Mouse (Mus musculus): ENCODE measurements around the gene Spg21.
A peak's percentile ranks its signal among the peaks of the same experiment; 100 is the strongest.

The Spg21 gene

DNA sequence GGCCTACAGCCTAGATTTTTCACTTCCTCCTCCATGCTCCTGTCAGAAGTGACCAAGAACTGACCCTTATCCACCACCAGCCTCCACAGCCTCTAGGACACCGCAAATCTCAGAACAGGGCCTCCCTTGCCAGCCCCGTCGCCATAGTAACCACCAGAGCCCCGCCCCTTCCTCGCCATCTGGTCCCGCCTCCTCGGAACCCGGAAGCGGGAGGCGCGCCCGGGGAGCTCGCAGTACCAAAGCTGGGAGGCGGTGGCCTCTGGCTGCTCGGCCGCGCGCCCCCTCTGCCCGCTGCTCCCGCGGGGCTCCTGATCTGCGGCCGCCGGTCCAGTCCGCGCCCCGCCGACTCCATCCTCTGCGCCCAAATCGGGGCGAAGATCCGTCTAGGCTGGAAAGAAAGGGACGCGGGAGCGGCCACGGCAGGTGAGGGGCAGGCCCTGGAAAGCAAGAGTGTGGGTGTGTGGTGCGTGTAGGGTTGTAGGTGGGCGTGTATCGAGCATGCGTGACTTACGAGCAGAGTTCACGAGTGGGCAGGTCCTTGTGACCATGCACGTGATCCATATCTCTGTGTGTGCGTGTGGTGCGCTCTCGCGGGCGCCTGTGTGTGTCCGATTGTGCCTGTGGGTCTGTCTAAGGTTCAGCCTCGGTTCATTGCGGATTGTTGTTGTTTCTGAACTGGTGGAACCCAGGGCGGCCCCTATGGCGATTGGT is at the start of gene Spg21:
Gene Spg21 (plus strand): TSS at position 216 of the 711 bp plus-strand sequence.
- peak; percentile 83 for DNase-seq (ENCODE audit: low read depth)

DNA sequence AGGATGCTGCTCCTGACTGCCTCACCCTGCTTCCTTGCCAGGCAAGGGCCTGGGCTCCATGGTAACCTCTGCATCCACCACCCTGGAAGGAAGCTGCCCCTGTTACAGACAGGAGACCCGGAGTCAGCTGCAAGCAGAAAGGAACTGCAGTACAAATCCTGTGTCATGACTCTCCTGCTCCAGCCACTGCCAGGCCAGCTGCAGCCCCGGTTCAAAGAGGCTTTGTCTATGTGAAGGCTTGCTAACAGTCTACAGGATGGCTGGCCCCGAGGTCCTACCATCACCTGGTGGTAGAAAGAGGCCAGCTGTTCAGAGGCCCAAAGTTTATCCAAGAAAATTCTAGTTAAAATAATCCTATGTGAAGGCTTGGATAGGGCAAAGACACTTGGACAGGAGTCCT is 49.4 kb upstream of the Spg21 start:
- DNase-seq (ENCODE audit: low read depth): no peak

DNA sequence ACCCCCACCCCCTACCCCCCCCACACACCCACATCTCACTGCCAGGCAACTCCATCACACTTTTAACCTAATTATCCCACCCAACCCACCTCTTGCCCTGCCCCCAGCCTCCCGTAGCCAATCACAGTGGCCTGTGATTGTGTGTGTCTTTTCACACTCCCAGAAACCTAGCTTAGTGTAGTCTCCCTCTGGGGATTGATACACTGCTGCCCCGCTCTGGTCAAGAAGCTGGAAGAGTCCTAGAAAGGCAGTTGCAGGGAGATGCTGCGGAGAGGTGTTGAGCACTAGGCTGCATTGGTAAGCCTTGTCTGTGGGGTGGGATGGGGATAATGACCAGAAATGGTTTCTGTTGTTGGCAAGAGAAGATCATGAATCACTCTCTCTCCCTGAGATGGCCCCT is 43.0 kb upstream of the Spg21 start:
- no peak for DNase-seq (ENCODE audit: low read depth)

DNA sequence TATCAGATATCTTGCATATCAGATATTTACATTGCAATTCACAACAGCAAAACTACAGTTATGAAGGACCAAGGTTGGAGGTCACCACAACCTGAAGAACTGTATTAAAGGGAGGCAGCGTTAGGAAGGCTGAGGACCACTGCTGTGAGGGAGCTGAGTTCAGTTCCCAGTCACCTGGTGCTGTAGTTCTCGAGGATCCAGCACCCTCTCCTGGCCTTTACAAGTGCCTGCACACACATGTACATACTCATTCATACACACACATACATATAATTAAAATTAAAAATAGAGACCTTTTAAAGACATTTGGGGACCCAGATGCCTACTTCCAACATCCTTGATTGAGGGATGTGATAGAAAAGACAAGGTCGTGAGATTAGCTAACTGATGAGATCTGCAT is 41.1 kb upstream of the Spg21 start:
- no peak for DNase-seq (ENCODE audit: low read depth)

DNA sequence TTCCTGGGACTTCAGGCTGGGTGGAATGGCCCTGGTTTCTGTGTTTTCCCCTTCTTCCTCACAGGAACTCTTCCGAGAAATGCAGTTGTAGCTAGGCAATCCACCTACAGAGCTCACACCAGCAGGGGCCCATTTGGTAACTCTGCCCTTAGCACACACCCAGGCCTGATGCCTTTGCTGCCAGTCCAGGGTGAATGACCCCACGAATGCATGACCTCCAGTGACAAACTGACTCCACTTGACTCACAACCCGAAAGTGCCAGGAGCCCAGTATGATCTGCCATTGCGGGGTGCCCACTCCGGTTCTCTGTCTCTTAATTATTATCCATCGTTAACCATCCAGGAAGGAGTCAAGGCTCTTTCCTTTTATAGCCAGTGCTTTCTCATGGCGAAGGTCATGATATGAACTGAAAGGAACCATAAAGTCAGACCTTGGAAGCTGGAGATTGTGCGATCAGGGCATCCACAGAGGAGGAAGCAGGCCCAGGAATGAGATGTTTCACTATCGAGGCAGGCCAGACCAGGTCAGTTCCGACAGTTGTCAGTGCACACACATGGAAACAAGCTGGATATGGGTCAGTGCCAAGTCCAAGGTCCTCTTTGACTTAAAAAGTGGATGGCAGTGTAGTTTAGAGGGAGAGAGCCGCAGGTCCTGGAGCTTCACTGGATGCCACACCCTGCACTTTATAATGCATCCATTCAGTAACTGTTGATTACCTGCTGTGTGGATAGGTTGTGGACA is 37.8 kb upstream of the Spg21 start, which contains the start of gene Slc51b:
Gene Slc51b (minus strand): TSS at position 196 of the 742 bp plus-strand sequence.
- no peak for DNase-seq (ENCODE audit: low read depth)

DNA sequence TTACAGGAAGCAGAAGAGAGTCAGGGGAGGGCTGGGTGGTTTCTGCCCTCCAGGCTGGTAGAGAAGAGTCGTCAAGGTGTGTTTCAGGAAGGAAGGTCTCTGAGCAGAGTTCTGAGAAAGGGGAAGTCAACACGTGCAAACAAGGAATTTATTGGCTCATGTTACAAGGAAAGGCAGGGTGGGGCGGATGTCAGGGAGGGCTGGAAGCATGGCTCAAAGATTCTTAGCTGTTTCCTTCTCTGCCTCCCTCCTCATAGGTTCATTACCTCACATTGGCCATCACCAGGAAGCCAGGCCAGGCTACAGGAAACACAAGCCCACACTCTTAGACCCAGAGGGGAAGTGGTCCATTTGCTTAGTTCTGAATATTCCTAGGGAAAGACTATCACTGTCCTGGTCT is 36.4 kb upstream of the Spg21 start:
- no peak for DNase-seq (ENCODE audit: low read depth)

DNA sequence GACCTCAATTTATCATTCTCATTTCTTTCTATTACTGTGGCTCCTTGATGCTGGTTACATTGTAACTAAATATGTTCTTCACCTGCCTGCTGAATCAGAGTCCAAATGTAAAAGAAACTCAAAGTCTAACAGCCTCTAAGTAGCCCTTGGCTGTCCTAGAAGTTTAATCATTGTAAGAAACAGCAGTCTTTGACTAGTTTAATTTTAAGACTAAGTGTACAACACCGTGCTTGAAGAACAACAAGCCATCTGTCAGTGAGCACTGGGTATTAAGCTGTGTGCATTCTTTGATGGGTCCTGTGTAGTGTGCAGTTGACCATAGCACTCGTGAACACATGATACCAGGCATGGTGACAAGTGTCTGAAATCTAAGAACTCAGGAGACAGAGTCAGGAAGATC is 33.2 kb upstream of the Spg21 start:
- DNase-seq (ENCODE audit: low read depth): no peak

DNA sequence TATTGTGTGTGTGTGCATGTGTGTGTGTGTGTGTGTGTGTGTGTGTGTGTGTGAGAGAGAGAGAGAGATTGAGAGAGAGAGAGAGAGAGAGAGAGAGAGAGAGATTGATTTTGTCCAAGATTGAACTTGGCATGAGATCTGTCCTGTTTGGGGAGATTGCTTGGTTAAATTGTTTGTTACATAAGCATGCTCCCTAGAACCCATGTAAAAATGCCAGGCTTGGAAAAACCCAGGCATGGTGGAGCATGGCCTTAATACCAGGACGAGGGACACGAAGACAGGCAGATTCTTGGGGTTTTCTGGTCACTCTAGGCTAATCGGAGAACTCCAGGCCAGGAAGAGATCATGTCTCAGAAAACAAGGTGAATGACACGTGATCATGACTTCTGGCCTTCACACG is 32.7 kb upstream of the Spg21 start:
- no peak for DNase-seq (ENCODE audit: low read depth)

DNA sequence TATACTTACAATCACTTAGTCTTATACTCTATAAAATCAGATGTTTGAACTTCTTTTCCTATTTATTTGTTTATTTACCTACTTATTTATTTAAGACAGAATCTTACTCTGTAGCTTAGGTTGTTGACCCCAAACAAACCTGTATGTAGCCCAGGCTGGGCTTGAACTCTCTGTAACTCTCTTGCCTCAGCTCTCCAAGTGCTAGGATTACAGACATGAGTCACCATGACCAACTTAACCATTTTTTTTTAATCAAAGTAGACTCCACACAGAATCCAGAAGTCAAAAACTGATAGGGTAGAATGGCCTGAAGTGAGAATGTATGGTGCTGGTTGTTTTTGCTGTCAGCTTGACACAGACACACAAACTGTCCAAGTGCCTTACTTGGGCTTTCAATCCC is 30.3 kb upstream of the Spg21 start:
- no peak for DNase-seq (ENCODE audit: low read depth)

DNA sequence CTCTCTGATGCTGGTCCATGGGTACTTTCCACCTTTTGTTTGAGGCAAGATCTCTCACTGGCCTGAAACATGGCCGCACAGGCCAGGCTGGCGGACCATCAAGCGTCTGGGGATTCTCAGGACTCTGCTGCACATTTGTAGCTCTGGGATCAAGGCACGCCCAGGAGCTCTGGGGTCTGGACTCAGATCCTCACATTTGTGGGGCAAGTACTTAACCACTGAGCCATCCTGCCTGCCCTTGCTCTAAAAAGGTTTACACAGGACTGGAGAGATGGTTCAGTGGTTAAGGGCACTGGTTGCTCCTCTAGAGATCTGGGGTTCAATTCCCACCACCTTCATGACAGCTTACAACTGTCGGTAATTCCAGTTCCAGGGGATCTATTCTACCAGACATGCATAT is 29.8 kb upstream of the Spg21 start:
- DNase-seq (ENCODE audit: low read depth): no peak

DNA sequence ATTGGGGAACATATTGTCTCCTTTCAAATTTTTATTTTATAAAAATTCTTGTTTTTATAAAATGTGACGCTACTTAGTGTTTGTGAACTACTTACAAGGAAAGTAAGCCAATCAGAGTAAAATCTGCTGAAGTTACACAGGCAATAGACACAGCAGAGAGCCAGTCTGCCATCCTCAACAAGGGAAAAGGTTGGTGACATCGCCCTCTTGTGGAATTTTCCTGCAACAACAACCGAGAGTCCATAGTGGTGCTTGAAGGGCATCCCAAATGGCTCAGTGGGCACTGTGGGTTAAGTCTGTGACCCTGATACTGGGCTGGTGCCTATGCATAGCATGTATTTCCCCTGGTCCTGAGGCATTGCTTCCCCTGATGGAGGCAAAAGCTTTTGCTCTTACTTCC is 28.5 kb upstream of the Spg21 start:
- DNase-seq (ENCODE audit: low read depth): peak; percentile 72

DNA sequence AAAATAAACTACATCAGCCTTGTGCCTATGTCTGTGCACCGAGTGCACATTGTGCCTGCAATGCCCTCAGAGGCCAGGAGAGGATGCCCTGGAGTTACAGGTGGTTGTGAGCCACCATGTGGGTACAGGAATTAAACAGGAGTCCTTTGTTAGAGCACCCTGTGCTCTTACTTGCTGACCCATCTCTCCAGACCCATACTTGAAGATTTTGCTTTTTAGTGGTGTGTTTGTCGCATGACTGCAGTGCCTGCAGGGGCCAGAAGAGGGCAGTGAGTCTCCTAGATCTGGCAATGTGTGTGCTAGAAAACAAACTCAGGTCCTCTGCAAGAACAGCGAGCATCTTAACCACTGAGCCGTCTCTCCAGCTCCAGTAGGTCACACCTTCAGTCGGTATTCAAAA is 26.6 kb upstream of the Spg21 start:
- peak; percentile 56 for DNase-seq (ENCODE audit: low read depth)

DNA sequence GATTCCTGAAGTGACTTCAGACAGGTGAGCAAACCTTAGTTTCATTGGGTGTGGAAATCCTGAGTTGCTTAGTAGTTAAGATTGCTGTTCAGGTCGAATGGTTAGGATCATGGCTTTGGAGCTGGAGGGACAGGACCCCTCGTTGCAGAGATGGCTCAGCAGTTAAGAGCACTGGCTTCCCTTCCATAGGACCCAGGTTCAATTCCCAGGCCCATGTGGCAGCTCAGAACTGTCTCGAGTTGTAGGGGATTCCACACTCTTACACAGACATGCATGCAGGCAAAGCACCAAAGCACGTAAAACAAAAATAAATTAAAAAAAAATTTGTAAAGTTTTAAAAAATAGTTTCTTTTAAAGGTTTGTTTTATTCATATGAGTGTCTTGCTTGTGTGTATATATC is 25.5 kb upstream of the Spg21 start:
- DNase-seq (ENCODE audit: low read depth): no peak

DNA sequence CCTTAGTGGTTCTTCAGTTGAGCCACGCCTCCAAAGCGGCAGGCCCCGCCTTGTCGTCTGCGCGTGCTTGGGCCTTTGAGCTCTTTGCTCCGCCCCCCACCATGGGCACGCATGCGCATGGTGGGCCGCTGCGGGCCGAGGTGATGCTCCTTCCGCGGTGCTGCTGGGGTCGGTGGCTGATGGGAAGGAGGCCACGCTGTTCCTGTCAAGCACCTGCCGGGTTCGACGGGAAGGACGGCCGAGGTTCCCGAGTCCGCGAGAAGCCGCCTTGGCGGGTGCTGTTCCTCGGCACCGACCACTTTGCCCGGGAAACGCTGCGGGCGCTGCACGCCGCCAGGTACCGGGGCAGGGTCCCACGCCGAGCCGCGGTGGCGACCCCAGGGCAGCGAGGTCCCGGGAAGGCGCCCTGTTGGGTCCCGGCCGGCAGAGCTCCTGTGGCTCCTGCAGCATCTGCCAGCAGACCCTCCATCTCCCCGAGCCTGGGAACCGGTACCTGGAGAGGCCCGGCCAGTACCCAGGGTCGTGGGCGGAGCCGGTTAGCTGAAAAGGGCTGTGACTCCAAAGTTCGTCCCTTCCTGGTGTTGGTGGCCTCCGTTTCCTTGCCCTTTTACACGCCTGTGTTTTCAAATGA is 25.0 kb upstream of the Spg21 start, which contains the start of gene Mtfmt:
Gene Mtfmt (plus strand): TSS at position 112 of the 631 bp plus-strand sequence.
- DNase-seq (ENCODE audit: low read depth): peak; percentile 95

DNA sequence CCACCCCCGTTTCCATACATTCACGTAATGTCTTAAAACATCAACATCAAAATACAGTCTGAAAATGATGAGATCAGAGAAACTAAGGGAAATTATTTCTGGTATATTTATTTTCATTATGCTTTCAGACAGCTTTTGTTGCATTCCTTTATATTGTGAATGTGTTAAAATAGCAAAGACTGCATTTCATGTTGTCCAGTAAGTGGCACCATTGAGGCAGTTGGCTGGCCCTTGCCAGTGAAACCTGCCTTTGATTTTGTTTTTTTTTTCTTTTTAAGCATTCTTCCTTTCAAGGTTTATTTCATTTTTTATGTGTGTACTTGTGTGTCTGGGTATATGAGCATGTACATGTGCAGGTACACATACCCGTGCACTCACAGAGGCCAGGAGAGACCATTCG is 16.1 kb upstream of the Spg21 start:
- DNase-seq (ENCODE audit: low read depth): no peak

DNA sequence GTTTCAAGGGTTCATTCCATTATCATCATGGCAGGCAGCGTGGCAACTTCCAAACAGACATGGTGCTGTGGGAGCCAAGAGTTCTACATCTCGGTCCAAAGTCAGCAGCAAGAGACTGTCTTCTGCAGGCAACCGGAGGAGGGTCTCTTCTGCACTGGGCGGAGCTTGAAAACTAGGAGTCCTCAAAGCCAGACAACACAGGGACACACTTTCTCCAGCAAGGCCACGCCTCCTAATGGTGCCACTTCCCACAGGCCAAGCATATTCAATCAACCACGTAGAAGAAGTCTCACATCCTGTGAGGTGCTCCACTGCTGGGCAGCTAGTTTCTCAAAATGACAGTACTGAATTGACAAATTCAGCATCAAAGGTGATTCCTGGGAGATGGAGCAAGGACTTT is 12.8 kb upstream of the Spg21 start:
- no peak for DNase-seq (ENCODE audit: low read depth)

DNA sequence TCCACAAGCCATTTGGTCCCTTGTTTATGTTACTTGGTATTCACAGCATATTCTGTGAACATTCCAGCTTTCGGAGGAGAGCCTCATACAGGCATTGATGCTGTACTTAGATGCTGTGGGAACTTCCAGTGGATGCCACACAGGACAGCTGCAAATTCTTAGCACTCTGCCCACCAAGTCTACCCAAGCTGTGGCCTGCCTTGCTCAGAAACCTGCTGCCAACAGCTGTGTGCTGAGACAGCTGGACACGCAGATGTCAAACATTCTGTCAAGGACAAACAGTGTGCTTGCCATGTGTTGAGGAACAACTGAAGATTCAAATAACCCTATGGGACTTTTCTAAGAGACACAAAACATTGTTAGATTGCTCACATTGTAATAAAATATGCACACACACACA is 1.8 kb upstream of the Spg21 start:
- DNase-seq (ENCODE audit: low read depth): no peak

DNA sequence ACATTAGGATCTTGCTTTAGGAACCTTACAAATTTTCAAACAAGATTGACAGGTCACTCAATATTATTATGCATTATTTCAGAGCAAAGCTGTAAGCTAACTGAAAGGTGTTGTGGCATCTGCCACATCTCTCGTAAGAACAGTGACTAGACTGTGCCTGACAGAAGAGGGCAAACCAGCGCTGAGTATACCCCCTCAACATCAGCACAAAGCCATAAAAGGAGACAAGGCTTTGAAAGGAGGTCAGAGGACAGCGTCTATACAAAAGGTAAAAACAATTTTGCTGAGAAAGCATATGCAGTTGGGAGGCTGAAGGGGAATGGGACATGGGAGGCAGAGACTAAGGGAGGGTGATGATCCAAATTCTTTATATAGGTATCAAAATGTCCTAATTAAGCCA is 549 bp upstream of the Spg21 start:
- no peak for DNase-seq (ENCODE audit: low read depth)

DNA sequence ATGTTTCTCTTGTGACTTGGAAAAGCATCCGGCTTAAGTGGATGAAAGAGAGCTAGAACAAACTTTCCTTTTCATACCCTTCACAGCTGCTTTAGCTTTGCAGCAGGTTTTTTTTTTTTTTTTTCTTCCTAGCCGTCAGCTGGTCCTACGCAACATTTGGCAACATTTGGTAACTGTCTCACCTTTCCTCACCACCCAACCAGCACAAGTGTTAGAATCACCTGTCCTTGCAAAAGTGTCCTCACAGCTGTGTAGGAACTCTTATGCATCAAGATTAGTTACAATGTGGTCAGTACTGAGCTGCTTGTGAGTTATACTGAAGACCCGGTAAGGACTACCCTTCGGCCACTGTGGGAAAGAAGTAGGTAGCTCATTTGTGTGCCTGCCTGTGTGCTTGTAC is 1.8 kb downstream of the Spg21 start:
- DNase-seq (ENCODE audit: low read depth): no peak

DNA sequence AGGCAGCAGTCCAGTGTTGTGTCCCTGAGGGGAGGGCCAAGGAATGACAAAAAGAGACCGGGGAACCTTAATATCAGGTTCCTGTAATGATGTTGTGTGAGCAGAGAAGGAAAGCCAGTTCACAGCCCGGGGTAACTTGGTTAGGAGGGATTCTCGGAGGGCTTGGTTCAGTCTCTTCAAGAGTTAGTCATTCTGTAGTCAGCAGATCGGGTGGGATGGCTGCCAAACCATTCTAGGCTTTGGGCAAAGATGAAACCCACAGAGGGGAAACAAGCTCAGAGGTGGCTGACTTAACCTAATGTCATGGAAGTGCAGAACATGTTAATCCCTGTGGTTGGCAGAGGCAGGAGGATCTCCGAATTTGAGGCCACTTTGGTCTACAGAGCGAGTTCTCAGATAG is 3.4 kb downstream of the Spg21 start:
- DNase-seq (ENCODE audit: low read depth): no peak

DNA sequence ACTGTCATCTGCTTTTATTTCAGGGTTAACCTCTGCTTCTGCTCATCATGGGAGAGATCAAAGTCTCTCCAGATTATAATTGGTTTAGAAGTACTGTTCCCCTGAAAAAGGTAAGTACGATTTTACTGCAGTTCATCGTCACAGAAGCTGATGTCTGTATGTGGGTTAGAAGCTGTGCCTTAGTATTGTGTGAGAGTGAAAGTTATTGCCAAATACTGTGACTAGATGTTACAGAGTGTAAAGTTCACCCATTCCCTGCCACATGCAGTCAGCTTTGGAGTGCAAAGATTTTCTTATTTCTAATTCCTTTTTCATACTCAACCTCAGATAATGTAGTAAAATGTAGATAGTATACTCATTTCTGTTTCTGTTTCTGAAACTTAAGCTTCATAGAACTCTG is 4.5 kb downstream of the Spg21 start:
- DNase-seq (ENCODE audit: low read depth): no peak

DNA sequence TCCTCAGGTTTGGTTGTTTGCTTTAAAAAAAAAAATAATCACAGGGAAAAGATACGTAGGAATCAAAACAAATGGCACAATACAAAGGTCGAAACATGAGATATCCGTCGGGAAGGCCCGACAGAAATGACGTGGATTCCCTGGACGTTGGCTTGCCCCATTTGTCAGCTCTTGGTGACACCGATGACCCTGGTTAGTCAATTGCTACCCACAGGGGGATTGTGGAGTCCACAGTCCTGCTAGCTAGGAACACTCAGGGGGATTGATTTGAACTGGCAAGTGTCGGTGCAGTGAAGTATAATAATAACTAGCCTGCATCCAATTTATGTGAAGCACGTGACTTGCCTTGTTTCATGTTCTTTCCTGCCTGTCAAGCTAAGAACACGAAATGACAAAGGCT is 6.9 kb downstream of the Spg21 start:
- DNase-seq (ENCODE audit: low read depth): no peak

DNA sequence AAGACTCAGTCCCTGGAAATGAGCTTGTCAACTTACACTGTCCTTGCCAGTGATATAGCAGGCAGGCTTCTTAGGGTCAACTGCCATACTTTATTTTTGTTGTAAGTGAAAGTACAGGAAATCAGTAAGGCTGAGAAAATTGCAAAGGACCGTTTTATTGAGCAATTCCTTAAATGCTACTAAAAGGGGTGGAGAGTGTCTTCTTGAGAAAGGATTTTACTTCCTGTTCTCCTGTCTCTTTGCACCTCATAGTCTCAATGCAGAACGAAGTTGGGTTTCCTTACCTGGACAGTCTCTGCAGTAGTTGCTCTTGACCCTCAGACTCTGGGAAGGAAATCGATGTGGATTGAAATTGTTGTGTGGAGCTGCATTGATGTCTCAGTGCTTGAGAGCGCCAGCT is 12.0 kb downstream of the Spg21 start:
- DNase-seq (ENCODE audit: low read depth): no peak

Measured in c-Kit-positive CD71-positive TER-119-negative erythroid progenitor cells, embryonic 14.5 days (primary cell).